Mouse (Mus musculus): ENCODE measurements around the gene Hist2h2ab. TPM values are rescaled to one million over a fixed set of nuclear protein-coding genes. Genes with fewer than 3 reads are reported as not detected.

The Hist2h2ab gene
- polyA plus RNA-seq, 1 experiment, result 0.66 TPM

- no peaks in the 10 kb centered on the region for H3K27me3 ChIP-seq (replicated peaks; ENCODE audit: control insufficient read depth, insufficient read depth, low read length)
- H3K27ac ChIP-seq (ENCODE audit: insufficient read depth, low read depth, low read length), result no peak overlapping the region
- peaks cover 14% of the 10 kb centered on the region; the same call in 1 of the 2 replicates for H3K4me1 ChIP-seq (ENCODE audit: control insufficient read depth, insufficient read depth, low read length)
- no peak for TF ChIP-seq CTCF (conservative IDR thresholded peaks at IDR 0.05; ENCODE audit: insufficient read depth, insufficient read length, low read depth, low read length)
- TF ChIP-seq POLR2A (IDR thresholded peaks at IDR 0.05; ENCODE audit: low read depth, low read length), result no peak
- H3K36me3 ChIP-seq (ENCODE audit: control insufficient read depth, insufficient read depth, low read length), result peaks cover 5% of the 10 kb centered on the region
- 95% methylated on average over 6 of the region's 6 CpGs for WGBS
- DNase-seq, result no peak
- H3K4me3 ChIP-seq (ENCODE audit: insufficient read depth, low read depth, low read length), result no peak overlapping the region
Observed at GRCm38 (mm10) chr3:96175251-96175650, 44.4 kb upstream of the Hist2h2ab start.

- 89% methylated on average over 4 of the region's 4 CpGs for WGBS
- no peak for DNase-seq
- no peak overlapping the region for H3K4me3 ChIP-seq (ENCODE audit: insufficient read depth, low read depth, low read length)
- no peak overlapping the region for H3K27ac ChIP-seq (ENCODE audit: insufficient read depth, low read depth, low read length)
- peaks cover 5% of the 10 kb centered on the region for H3K36me3 ChIP-seq (ENCODE audit: control insufficient read depth, insufficient read depth, low read length)
- no peaks in the 10 kb centered on the region for H3K27me3 ChIP-seq (replicated peaks; ENCODE audit: control insufficient read depth, insufficient read depth, low read length)
- no peak for TF ChIP-seq POLR2A (IDR thresholded peaks at IDR 0.05; ENCODE audit: low read depth, low read length)
- no peak for TF ChIP-seq CTCF (conservative IDR thresholded peaks at IDR 0.05; ENCODE audit: insufficient read depth, insufficient read length, low read depth, low read length)
- peaks cover 6% of the 10 kb centered on the region for H3K4me1 ChIP-seq (ENCODE audit: control insufficient read depth, insufficient read depth, low read length)
Observed at GRCm38 (mm10) chr3:96178427-96178826, 41.2 kb upstream of the Hist2h2ab start.

DNA sequence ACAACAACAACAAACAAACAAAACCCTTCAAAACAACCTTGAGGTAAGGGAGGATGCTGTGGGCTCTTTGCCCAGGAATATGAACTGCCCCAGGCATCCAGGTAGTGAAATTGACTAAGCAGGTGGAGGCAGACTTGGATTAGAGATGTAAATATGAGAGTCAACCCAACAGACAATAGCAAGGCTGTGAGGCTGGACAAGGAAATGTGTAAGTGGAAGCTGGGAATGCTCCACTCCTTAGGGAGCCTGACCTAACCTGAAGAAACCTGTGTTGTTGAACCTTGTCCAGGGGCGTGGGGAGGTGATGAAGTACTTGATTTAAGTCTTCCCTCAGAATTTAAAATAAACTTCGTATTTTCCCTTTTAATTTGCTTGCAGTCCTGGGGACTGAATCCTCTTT lies 40.8 kb upstream of the Hist2h2ab start:
- no peak for TF ChIP-seq CTCF (conservative IDR thresholded peaks at IDR 0.05; ENCODE audit: insufficient read depth, insufficient read length, low read depth, low read length)
- TF ChIP-seq POLR2A (IDR thresholded peaks at IDR 0.05; ENCODE audit: low read depth, low read length), result no peak
- no peak overlapping the region for H3K4me3 ChIP-seq (ENCODE audit: insufficient read depth, low read depth, low read length)
- DNase-seq, result no peak
- H3K27ac ChIP-seq (ENCODE audit: insufficient read depth, low read depth, low read length), result no peak overlapping the region
- H3K4me1 ChIP-seq (ENCODE audit: control insufficient read depth, insufficient read depth, low read length), result peaks cover 6% of the 10 kb centered on the region
- H3K36me3 ChIP-seq (ENCODE audit: control insufficient read depth, insufficient read depth, low read length), result peaks cover 5% of the 10 kb centered on the region
- H3K27me3 ChIP-seq (replicated peaks; ENCODE audit: control insufficient read depth, insufficient read depth, low read length), result no peaks in the 10 kb centered on the region
- WGBS, result 76% methylated on average over 2 of the region's 2 CpGs

DNA sequence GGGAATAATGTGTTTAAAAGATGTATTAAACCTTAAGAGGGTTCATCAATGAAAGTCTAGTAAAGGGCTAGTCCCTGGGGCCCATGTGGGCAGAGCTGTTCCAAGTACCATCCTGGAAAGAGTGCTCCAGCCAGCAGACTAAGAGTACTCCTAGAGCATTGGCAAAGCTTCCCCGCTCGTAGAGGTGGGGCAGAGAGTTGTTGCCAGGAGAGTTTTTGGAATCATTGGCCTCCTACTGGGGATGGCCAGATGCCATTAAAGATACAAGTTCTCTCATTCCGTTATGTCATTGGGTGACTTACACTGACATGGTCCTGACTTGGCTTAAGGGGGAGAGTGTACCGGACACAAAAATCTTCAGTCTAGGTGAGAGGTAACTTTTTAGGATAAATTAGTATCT lies 40.1 kb upstream of the Hist2h2ab start:
- peak; percentile 64 for DNase-seq
- WGBS, result 35% methylated on average over 4 of the region's 4 CpGs
- Histone ChIP-seq H3K36me3 (ENCODE audit: control insufficient read depth, insufficient read depth, low read length) (peaks cover 5% of the 10 kb centered on the region), H3K4me1 (ENCODE audit: control insufficient read depth, insufficient read depth, low read length) (peaks cover 6% of the 10 kb centered on the region), H3K4me3 (ENCODE audit: insufficient read depth, low read depth, low read length) (no peak overlapping the region), H3K27me3 (replicated peaks; ENCODE audit: control insufficient read depth, insufficient read depth, low read length) (no peaks in the 10 kb centered on the region), H3K27ac (ENCODE audit: insufficient read depth, low read depth, low read length) (no peak overlapping the region)
- TF ChIP-seq CTCF (conservative IDR thresholded peaks at IDR 0.05; ENCODE audit: insufficient read depth, insufficient read length, low read depth, low read length), result no peak
- no peak for TF ChIP-seq POLR2A (IDR thresholded peaks at IDR 0.05; ENCODE audit: low read depth, low read length)

- peaks cover 3% of the 10 kb centered on the region; the same call in 1 of the 2 replicates for H3K36me3 ChIP-seq (ENCODE audit: control insufficient read depth, insufficient read depth, low read length)
- peak; percentile 42 for DNase-seq
- H3K4me3 ChIP-seq (ENCODE audit: insufficient read depth, low read depth, low read length), result peak within 1 kb of the TSS; percentile 82
- no peaks in the 10 kb centered on the region for H3K27me3 ChIP-seq (replicated peaks; ENCODE audit: control insufficient read depth, insufficient read depth, low read length)
- TF ChIP-seq CTCF (conservative IDR thresholded peaks at IDR 0.05; ENCODE audit: insufficient read depth, insufficient read length, low read depth, low read length) (no peak), POLR2A (IDR thresholded peaks at IDR 0.05; ENCODE audit: low read depth, low read length) (no peak)
- WGBS, result 2% methylated on average over 21 of the region's 23 CpGs
- H3K27ac ChIP-seq (ENCODE audit: insufficient read depth, low read depth, low read length), result peak within 1 kb of the TSS; percentile 89
- H3K4me1 ChIP-seq (ENCODE audit: control insufficient read depth, insufficient read depth, low read length), result peaks cover 6% of the 10 kb centered on the region
Observed at GRCm38 (mm10) chr3:96180727-96181477, 38.8 kb upstream of the Hist2h2ab start, which contains the start of gene Sv2a. Sv2a (plus strand) TSS chr3:96181151.

DNA sequence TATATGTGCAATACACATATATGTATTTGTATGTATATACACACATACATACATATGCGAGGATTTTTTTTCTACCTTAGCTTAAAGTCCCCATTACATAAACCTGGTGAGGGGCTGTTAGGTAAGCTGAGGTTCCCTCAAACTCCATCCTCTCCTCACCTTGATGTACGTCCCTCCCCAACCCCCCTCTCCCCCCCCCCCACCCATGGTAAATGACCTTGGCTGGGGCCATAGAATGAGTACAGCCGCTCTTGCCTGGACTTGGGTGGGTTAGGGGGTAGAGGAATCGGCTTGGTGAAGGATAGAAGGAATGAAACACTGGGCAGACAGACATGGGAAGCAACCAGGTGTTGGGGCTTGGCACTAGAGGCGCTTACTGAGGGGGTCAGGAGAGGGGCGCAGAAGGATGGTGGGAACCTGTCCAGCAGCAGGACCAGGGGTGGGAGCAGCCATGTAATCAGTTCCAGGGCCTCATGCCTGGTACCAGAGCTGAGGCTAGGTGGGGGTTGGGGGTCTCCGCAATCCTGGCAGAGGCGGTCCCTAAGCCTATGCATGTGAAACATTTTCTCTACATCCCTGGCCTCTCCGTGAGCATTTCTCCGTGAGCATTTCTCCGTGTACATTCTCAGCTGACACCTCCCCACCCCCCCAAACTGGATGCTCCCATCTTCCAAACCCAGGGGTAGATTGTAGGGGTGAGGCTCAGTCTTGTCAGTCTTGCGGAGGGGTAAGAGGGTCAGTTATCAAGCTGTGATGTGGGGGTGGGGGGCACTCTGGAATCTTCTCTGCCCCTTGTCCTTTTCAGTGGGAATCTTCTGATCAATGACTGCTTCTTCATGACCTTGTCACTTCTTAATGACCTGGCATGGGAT lies 37.9 kb upstream of the Hist2h2ab start:
- Histone ChIP-seq H3K4me1 (ENCODE audit: control insufficient read depth, insufficient read depth, low read length) (peaks cover 6% of the 10 kb centered on the region), H3K27ac (ENCODE audit: insufficient read depth, low read depth, low read length) (peak overlapping the region; percentile 89), H3K27me3 (replicated peaks; ENCODE audit: control insufficient read depth, insufficient read depth, low read length) (no peaks in the 10 kb centered on the region), H3K36me3 (ENCODE audit: control insufficient read depth, insufficient read depth, low read length) (peaks cover 3% of the 10 kb centered on the region; the same call in 1 of the 2 replicates), H3K4me3 (ENCODE audit: insufficient read depth, low read depth, low read length) (peak overlapping the region; percentile 82)
- no peak for TF ChIP-seq POLR2A (IDR thresholded peaks at IDR 0.05; ENCODE audit: low read depth, low read length)
- no peak for TF ChIP-seq CTCF (conservative IDR thresholded peaks at IDR 0.05; ENCODE audit: insufficient read depth, insufficient read length, low read depth, low read length)
- WGBS, result 45% methylated on average over 12 of the region's 12 CpGs
- DNase-seq, result no peak

DNA sequence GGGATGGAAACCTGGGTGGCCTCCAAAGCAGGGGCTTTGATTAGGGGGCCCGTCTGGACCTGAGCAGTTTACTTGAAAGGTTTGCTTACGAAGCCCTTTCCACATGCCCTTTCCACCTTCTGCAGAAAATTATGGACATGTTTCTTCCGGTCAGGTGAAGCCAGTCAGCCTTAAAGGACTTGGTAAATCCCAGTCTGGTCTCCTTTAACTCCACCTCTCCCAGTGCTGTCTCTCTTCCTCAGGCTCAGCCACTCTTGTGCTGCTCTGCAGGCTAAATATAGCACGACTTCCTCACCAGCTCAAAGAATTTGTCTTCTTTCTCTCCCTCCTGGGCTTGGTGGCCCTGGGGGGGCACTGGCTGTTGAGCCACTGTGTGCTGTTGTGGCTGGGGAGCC lies 37.3 kb upstream of the Hist2h2ab start:
- peak overlapping the region; percentile 82 for H3K4me3 ChIP-seq (ENCODE audit: insufficient read depth, low read depth, low read length)
- peaks cover 6% of the 10 kb centered on the region for H3K4me1 ChIP-seq (ENCODE audit: control insufficient read depth, insufficient read depth, low read length)
- peaks cover 3% of the 10 kb centered on the region; the same call in 1 of the 2 replicates for H3K36me3 ChIP-seq (ENCODE audit: control insufficient read depth, insufficient read depth, low read length)
- no peak for TF ChIP-seq CTCF (conservative IDR thresholded peaks at IDR 0.05; ENCODE audit: insufficient read depth, insufficient read length, low read depth, low read length)
- no peak for TF ChIP-seq POLR2A (IDR thresholded peaks at IDR 0.05; ENCODE audit: low read depth, low read length)
- no peaks in the 10 kb centered on the region for H3K27me3 ChIP-seq (replicated peaks; ENCODE audit: control insufficient read depth, insufficient read depth, low read length)
- peak overlapping the region; percentile 89 for H3K27ac ChIP-seq (ENCODE audit: insufficient read depth, low read depth, low read length)
- DNase-seq, result peak; percentile 46
- 7% methylated on average over 4 of the region's 4 CpGs for WGBS
